In genomic region chr14:123048451-123048850, GRCm38 (mm10) we compare ENCODE assay signal across 28 mouse cellular contexts.
DNase-seq lines count a peak whose midpoint lies in the region; ATAC-seq and TF ChIP-seq lines count a peak whose summit lies in the region.
"Had no signal": no experiment of that assay in that cellular context is flagged by ENCODE, and none has a peak within 500 bp of the region (broad histone marks: within the 10 kb centered on the region; RNA-seq: fewer than 3 reads in every experiment).

No protein-coding gene starts in this region.

- no peak overlapping the region for H3K4me2 ChIP-seq in kidney, embryonic 14.5 days (replicated peaks; ENCODE audit: low read depth, low read length)
- no peak overlapping the region for H3K4me2 ChIP-seq in kidney, postnatal 0 days (ENCODE audit: low read length)
- no peak overlapping the region for H3K4me2 ChIP-seq in stomach, embryonic 14.5 days (replicated peaks; ENCODE audit: low read depth, low read length)
- no peak overlapping the region for H3K4me2 ChIP-seq in stomach, postnatal 0 days (replicated peaks; ENCODE audit: low read depth)
- H3K4me2 ChIP-seq: embryonic facial prominence, embryonic 12.5 days; forebrain, embryonic 12.5 days; forebrain, embryonic 15.5 days; heart, embryonic 12.5 days; heart, embryonic 15.5 days; hindbrain, embryonic 13.5 days had no signal

- no peak for TF ChIP-seq POLR2A in kidney, adult 2 months (IDR thresholded peaks at IDR 0.05; ENCODE audit: low read depth, low read length)

- no peak for TF ChIP-seq CTCF in kidney, postnatal 0 days (IDR thresholded peaks at IDR 0.05; ENCODE audit: low read depth)
- no peak for TF ChIP-seq CTCF in kidney, adult 2 months (conservative IDR thresholded peaks at IDR 0.05; ENCODE audit: insufficient read depth, insufficient read length, low read depth, low read length)
- no peak for TF ChIP-seq CTCF in stomach, postnatal 0 days (IDR thresholded peaks at IDR 0.05; ENCODE audit: low read depth)

- no peak overlapping the region for H3K9ac ChIP-seq in kidney, embryonic 14.5 days (ENCODE audit: low read depth, low read length)
- no peak overlapping the region for H3K9ac ChIP-seq in kidney, postnatal 0 days (ENCODE audit: low read depth, low read length)
- no peak overlapping the region for H3K9ac ChIP-seq in stomach, embryonic 14.5 days (replicated peaks; ENCODE audit: low read depth, low read length)
- H3K9ac ChIP-seq in stomach, postnatal 0 days (ENCODE audit: low read length): no peak overlapping the region
- H3K9ac ChIP-seq: embryonic facial prominence, embryonic 12.5 days; forebrain, embryonic 12.5 days; forebrain, embryonic 15.5 days; heart, embryonic 12.5 days; heart, embryonic 15.5 days; hindbrain, embryonic 13.5 days had no signal

- no peaks in the 10 kb centered on the region for H3K4me1 ChIP-seq in kidney, embryonic 14.5 days (ENCODE audit: control insufficient read depth, insufficient read depth, low read length)
- no peaks in the 10 kb centered on the region for H3K4me1 ChIP-seq in kidney, postnatal 0 days (replicated peaks; ENCODE audit: insufficient read depth, low read length)
- H3K4me1 ChIP-seq in kidney, adult 2 months (ENCODE audit: control insufficient read depth, insufficient read depth, low read length): no peaks in the 10 kb centered on the region
- H3K4me1 ChIP-seq in stomach, embryonic 14.5 days (ENCODE audit: control insufficient read depth, insufficient read depth, low read length): no peaks in the 10 kb centered on the region
- no peaks in the 10 kb centered on the region for H3K4me1 ChIP-seq in stomach, postnatal 0 days (replicated peaks; ENCODE audit: control insufficient read depth, insufficient read depth)
- H3K4me1 ChIP-seq: embryonic facial prominence, embryonic 12.5 days; forebrain, embryonic 12.5 days; forebrain, embryonic 15.5 days; heart, embryonic 12.5 days; hindbrain, embryonic 10.5 days; hindbrain, embryonic 13.5 days had no signal

- ATAC-seq in kidney, embryonic 14.5 days (ENCODE audit: low FRiP score, low TSS enrichment): peak; percentile 71
- ATAC-seq in kidney, postnatal 0 days (replicated peaks; ENCODE audit: low FRiP score, low read depth): no peak
- ATAC-seq in stomach, embryonic 14.5 days (ENCODE audit: insufficient number of reproducible peaks, insufficient read depth, low FRiP score, low read depth): peak; percentile 6; the same call in 1 of the 2 replicates
- ATAC-seq in stomach, postnatal 0 days (ENCODE audit: low FRiP score, low TSS enrichment): no peak
- ATAC-seq: activated CD4-positive, CD25-positive, alpha-beta regulatory T cell, adult 4 months; forebrain, embryonic 15.5 days; hindbrain, embryonic 16.5 days had no signal

- H3K27ac ChIP-seq in kidney, embryonic 14.5 days (ENCODE audit: low read depth, low read length): no peak overlapping the region
- no peak overlapping the region for H3K27ac ChIP-seq in kidney, postnatal 0 days
- no peak overlapping the region for H3K27ac ChIP-seq in kidney, adult 2 months (ENCODE audit: insufficient read depth, low read depth, low read length)
- H3K27ac ChIP-seq in stomach, embryonic 14.5 days (ENCODE audit: low read length): no peak overlapping the region
- H3K27ac ChIP-seq in stomach, postnatal 0 days (replicated peaks): no peak overlapping the region
- H3K27ac ChIP-seq: embryonic facial prominence, embryonic 12.5 days; forebrain, embryonic 12.5 days; forebrain, embryonic 15.5 days; heart, embryonic 15.5 days; hindbrain, embryonic 10.5 days; hindbrain, embryonic 13.5 days had no signal

- H3K9me3 ChIP-seq in kidney, embryonic 14.5 days (ENCODE audit: control insufficient read depth, low read length): no peaks in the 10 kb centered on the region
- no peaks in the 10 kb centered on the region for H3K9me3 ChIP-seq in kidney, postnatal 0 days (replicated peaks; ENCODE audit: low read length)
- H3K9me3 ChIP-seq in stomach, embryonic 14.5 days (ENCODE audit: control insufficient read depth, low read depth, low read length): no peaks in the 10 kb centered on the region
- no peaks in the 10 kb centered on the region for H3K9me3 ChIP-seq in stomach, postnatal 0 days (ENCODE audit: control insufficient read depth, low read length)
- H3K9me3 ChIP-seq: embryonic facial prominence, embryonic 12.5 days; forebrain, embryonic 12.5 days; forebrain, embryonic 15.5 days; heart, embryonic 12.5 days; heart, embryonic 15.5 days; hindbrain, embryonic 10.5 days; hindbrain, embryonic 13.5 days had no signal

- TF ChIP-seq EP300 in stomach, postnatal 0 days (optimal IDR thresholded peaks at IDR 0.05): no peak

- DNase-seq in embryo, embryonic 10.5 days (ENCODE audit: low spot score): peak; percentile 3
- DNase-seq in embryo, embryonic 9.5 days (ENCODE audit: extremely low spot score): no peak
- no peak for DNase-seq in kidney, adult 9 months
- DNase-seq in kidney, postnatal 0 days (ENCODE audit: low spot score): peak; percentile 64
- DNase-seq in kidney, adult 2 months: no peak
- DNase-seq in stomach, postnatal 0 days (ENCODE audit: low spot score): no peak
- DNase-seq: adrenal gland, adult 8-10 months; adrenal gland, postnatal 25 days; cerebellum, adult 11-12 months; cerebellum, adult 8-10 months; cerebellum, postnatal 10 days; cerebellum, postnatal 36 days; gastrocnemius, postnatal 25 days; heart, adult 18-20 months; heart, postnatal 10 days; heart, postnatal 36 days had no signal

- no peaks in the 10 kb centered on the region for H3K27me3 ChIP-seq in kidney, embryonic 14.5 days (ENCODE audit: control insufficient read depth, insufficient read depth, low read length)
- no peaks in the 10 kb centered on the region for H3K27me3 ChIP-seq in kidney, postnatal 0 days (ENCODE audit: insufficient read depth, low read length)
- no peaks in the 10 kb centered on the region for H3K27me3 ChIP-seq in kidney, adult 2 months (replicated peaks; ENCODE audit: control insufficient read depth, insufficient read depth, low read length)
- H3K27me3 ChIP-seq in stomach, embryonic 14.5 days (ENCODE audit: control insufficient read depth, insufficient read depth, low read length): no peaks in the 10 kb centered on the region
- H3K27me3 ChIP-seq in stomach, postnatal 0 days (ENCODE audit: control insufficient read depth, insufficient read depth, low read length): no peaks in the 10 kb centered on the region
- H3K27me3 ChIP-seq: embryonic facial prominence, embryonic 12.5 days; forebrain, embryonic 12.5 days; forebrain, embryonic 15.5 days; heart, embryonic 12.5 days; heart, embryonic 15.5 days; hindbrain, embryonic 13.5 days had no signal

- no peak overlapping the region for H3K4me3 ChIP-seq in kidney, embryonic 14.5 days (ENCODE audit: low read length)
- no peak overlapping the region for H3K4me3 ChIP-seq in kidney, postnatal 0 days (replicated peaks; ENCODE audit: low read depth, low read length)
- no peak overlapping the region for H3K4me3 ChIP-seq in kidney, adult 2 months (ENCODE audit: insufficient read depth, low read depth, low read length)
- H3K4me3 ChIP-seq in stomach, embryonic 14.5 days (ENCODE audit: low read depth, low read length): no peak overlapping the region
- no peak overlapping the region for H3K4me3 ChIP-seq in stomach, postnatal 0 days (ENCODE audit: low read depth, low read length)
- H3K4me3 ChIP-seq: embryonic facial prominence, embryonic 12.5 days; erythroblast, embryonic 14.5 days; forebrain, embryonic 12.5 days; forebrain, embryonic 15.5 days; heart, embryonic 12.5 days; heart, embryonic 15.5 days; hindbrain, embryonic 10.5 days; hindbrain, embryonic 13.5 days had no signal

- H3K36me3 ChIP-seq in kidney, embryonic 14.5 days (ENCODE audit: control insufficient read depth, insufficient read depth, low read length): no peaks in the 10 kb centered on the region
- no peaks in the 10 kb centered on the region for H3K36me3 ChIP-seq in kidney, postnatal 0 days (ENCODE audit: insufficient read depth, low read length)
- no peaks in the 10 kb centered on the region for H3K36me3 ChIP-seq in kidney, adult 2 months (ENCODE audit: control insufficient read depth, insufficient read depth, low read length)
- H3K36me3 ChIP-seq in stomach, embryonic 14.5 days (ENCODE audit: control insufficient read depth, insufficient read depth, low read length): no peaks in the 10 kb centered on the region
- H3K36me3 ChIP-seq in stomach, postnatal 0 days (ENCODE audit: control insufficient read depth, insufficient read depth, low read length): no peaks in the 10 kb centered on the region
- H3K36me3 ChIP-seq: embryonic facial prominence, embryonic 12.5 days; forebrain, embryonic 12.5 days; forebrain, embryonic 15.5 days; heart, embryonic 12.5 days; heart, embryonic 15.5 days; hindbrain, embryonic 10.5 days; hindbrain, embryonic 13.5 days had no signal

Comparison
In these comparisons a context has a peak if more than half of its experiments do, and no peak if none do; other contexts are left out.
1. DNase-seq: peak in embryo, embryonic 10.5 days (single experiment) and kidney, postnatal 0 days (single experiment); none in embryo, embryonic 9.5 days (single experiment), kidney, adult 9 months (single experiment), kidney, adult 2 months (single experiment) and stomach, postnatal 0 days (single experiment).
2. ATAC-seq: peak in kidney, embryonic 14.5 days (single experiment) and stomach, embryonic 14.5 days (single experiment); none in kidney, postnatal 0 days (single experiment) and stomach, postnatal 0 days (single experiment).